Mouse (Mus musculus) bone marrow macrophage, adult 2 months (primary cell): ENCODE measurements at regions not wholly inside any gene's neighbourhood (a gene's known extent, or its start where the extent isn't known, plus 50 kb on each side); places are given as distances from the start of the nearest gene placed in this dataset.

Experiments
- H3K27ac ChIP-seq: 2 replicates; pipeline ENCODE4 v1.5.1; 2012; ENCODE audit warnings: low read depth, low read length; ENCODE audit not compliant: insufficient read depth
- H3K4me1 ChIP-seq: 2 replicates; pipeline ENCODE4 v1.6.1; 2012; ENCODE audit warnings: low read length; ENCODE audit not compliant: control insufficient read depth, insufficient read depth
- H3K4me3 ChIP-seq: 2 replicates; pipeline ENCODE4 v1.5.1; 2012; ENCODE audit warnings: mild to moderate bottlenecking, low read length, moderate library complexity; ENCODE audit not compliant: insufficient read depth
- CTCF ChIP-seq: IDR thresholded peaks from 2 replicates; pipeline ENCODE4 v1.5.1; 2012; ENCODE audit warnings: low read depth, mild to moderate bottlenecking, low read length, moderate library complexity
- POLR2A ChIP-seq: IDR thresholded peaks from 2 replicates; pipeline ENCODE4 v1.6.1; 2012; ENCODE audit warnings: mild to moderate bottlenecking, low read depth, low read length, borderline replicate concordance

GRCm38 (mm10) chr5:136619315-136620231 is 52.3 kb upstream of the Cux1 start:
- H3K4me3 ChIP-seq, result no peak overlapping the region
- TF ChIP-seq POLR2A, result no peak
- TF ChIP-seq CTCF, result no peak
- H3K27ac ChIP-seq, result no peak overlapping the region
- H3K4me1 ChIP-seq, result peaks cover 3% of the 10 kb centered on the region

DNA sequence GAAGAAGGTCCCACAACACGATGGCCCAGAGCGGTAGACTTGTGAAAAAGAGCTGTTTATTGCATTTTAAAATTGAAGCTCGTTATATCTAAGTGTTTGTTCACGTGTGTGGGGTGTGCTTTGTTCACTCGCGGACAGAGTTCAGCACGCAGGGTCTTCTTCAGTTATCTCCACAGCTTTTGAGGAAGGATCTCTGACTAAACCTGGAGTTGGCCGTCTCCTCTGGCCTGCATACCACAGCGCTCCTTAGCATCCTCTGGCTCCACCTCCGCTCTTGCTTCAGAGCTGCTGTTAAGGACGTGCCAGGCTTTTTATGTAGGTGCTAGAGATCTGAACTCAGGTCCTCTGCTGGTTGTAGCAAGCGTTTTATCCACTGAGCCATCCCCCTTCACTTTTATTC is 52.9 kb upstream of the Cux1 start:
- Histone ChIP-seq H3K4me1 (peaks cover 3% of the 10 kb centered on the region), H3K4me3 (no peak overlapping the region), H3K27ac (no peak overlapping the region)
- TF ChIP-seq CTCF (no peak), POLR2A (no peak)

DNA sequence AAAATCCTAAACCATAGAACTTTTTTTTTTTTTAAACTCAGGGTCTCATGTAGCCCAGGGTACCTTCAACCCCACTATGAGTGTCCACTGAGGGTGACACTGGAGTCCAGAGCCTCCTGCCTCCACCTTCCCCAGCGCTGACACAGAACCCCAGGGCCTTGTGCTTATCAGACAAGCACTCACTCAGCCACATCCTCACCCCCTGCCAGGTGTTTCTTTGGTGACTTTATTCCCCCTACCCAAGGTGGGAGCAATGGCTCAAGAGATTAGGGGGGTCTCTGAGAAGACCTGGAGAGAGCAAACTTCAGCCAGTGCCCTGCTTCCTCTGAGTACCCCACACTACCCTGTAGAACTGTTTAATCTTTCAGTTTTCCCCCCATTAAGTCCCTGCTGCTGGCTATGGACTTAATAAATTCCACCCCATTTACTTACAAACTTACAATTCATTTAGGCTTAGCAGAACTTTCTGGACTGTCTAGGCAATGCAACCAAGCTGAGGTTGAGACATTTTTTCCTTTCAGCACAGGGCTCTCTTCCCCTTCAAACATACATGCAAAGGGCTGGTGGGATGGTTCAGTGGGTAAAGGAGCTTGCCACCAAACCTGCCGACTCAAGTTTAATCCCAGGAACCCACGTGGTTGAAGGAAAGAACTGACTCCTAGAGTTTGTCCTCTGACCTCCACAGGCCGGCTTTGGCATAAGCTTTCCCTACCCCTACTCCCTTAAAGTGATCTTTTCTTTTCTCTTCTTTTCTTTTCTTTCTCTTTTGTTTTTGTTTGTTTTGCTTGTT is 54.2 kb upstream of the Cux1 start:
- Histone ChIP-seq H3K27ac (no peak overlapping the region), H3K4me3 (no peak overlapping the region), H3K4me1 (peaks cover 3% of the 10 kb centered on the region)
- no peak for TF ChIP-seq POLR2A
- TF ChIP-seq CTCF, result no peak

- TF ChIP-seq POLR2A, result no peak
- no peak for TF ChIP-seq CTCF
- H3K4me1 ChIP-seq, result peaks cover 3% of the 10 kb centered on the region
- H3K4me3 ChIP-seq, result no peak overlapping the region
- no peak overlapping the region for H3K27ac ChIP-seq
These were observed 54.9 kb upstream of the Cux1 start for GRCm38 (mm10) chr5:136622152-136622551.

DNA sequence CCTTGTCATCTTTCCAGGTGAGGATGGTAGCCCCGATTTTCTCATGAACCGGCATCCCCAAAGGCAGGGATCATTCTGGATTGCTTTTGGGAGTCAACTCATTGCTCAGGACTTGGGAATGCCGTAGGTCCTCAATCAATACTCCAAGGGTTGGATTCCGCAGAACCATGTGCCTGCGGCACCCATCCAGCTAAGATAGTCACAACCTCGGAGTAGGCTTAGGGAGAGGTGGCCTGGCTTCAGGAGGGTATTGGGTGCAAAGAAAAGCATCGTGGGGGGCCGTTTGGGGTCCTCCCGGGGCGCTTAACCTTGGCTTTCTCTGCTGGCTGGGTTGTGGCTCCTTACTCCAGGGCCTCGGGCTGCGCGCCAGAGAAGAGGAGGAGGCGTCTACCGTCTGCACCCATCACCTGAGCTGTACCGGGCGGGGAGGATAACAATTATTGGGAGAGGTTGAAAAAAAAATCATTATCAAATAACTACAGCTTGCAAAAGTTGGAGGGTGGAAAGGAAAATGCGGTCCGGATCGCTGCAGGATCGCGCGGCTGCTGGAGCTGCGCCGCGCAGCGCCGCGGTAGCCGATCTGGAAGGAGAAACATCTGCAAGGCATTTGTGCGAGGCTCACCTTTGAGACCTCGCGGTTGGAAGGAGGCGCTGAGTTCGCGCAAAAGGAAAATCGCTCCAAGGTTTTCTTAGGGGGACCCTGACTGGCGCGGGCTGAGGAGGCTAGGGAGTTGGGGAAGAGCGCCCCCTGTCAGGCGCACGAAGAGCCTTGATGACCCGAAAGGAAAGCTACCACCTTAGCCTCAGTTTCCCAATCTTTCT is 55.6 kb upstream of the Cux1 start:
- no peak overlapping the region for H3K27ac ChIP-seq
- H3K4me1 ChIP-seq, result peaks cover 3% of the 10 kb centered on the region
- TF ChIP-seq CTCF (peak; percentile 95), POLR2A (no peak)

DNA sequence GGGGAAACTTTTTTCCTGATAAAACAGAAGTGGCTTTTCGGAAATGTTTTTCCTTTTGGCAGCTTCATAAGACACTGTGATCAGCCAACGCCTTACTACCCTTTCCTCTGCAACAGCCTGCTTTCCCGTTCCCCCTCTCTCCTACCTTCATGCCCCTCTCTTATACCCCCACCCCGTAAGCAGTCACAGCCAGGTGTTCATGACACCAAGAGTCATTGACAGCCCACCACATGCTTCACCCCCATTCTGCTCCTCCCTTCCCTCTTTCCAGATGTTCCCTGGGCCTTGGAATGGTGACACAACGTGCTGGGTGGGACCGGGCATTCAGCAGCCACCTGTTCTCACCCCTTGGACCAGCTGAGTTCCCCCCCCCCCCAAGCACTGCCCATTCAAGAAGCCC is 56.5 kb upstream of the Cux1 start:
- Histone ChIP-seq H3K4me1 (peaks cover 3% of the 10 kb centered on the region), H3K27ac (no peak overlapping the region), H3K4me3 (no peak overlapping the region)
- no peak for TF ChIP-seq CTCF
- TF ChIP-seq POLR2A, result no peak

More for the DNA sequence above, 55.6 kb upstream of the Cux1 start:
- H3K4me3 ChIP-seq, result peak overlapping the region; percentile 68

GRCm38 (mm10) chr5:136625176-136625991 is 58.1 kb upstream of the Cux1 start:
- Histone ChIP-seq H3K4me3 (no peak overlapping the region), H3K4me1 (peaks cover 3% of the 10 kb centered on the region), H3K27ac (no peak overlapping the region)
- TF ChIP-seq POLR2A, result no peak
- no peak for TF ChIP-seq CTCF

GRCm38 (mm10) chr5:136626142-136626771 is 59.0 kb upstream of the Cux1 start:
- Histone ChIP-seq H3K4me3 (no peak overlapping the region), H3K4me1 (peaks cover 3% of the 10 kb centered on the region), H3K27ac (no peak overlapping the region)
- TF ChIP-seq CTCF (no peak), POLR2A (no peak)
